Mouse (Mus musculus) lung, postnatal 0 days (tissue): ENCODE results near the gene Tspan17. TPM values are rescaled to one million over a fixed set of nuclear protein-coding genes. Genes with fewer than 3 reads are reported as not detected.

ENCODE experiments used
- ATAC-seq: fragments of 200-750 bp; cut with Nextera tagmentation; 2 replicates; pipeline ENCODE4 v1.8.0; 2017; ENCODE audit warnings: moderate library complexity
- DNase-seq: peaks from one replicate; pipeline ENCODE4 v3.0.0-alpha.2; 2016; ENCODE audit warnings: low spot score
- H3K27ac ChIP-seq: fragments of 300-500 bp; sonication (generic); 2 replicates; pipeline ENCODE4 v1.5.1; 2014; ENCODE audit warnings: antibody characterized with exemption, mild to moderate bottlenecking, low read length, mixed read lengths
- H3K27me3 ChIP-seq: fragments of 300-500 bp; sonication (generic); replicated peaks from 2 replicates; pipeline ENCODE4 v1.6.1; 2014; ENCODE audit warnings: low read length, mixed read lengths; ENCODE audit not compliant: insufficient read depth
- H3K36me3 ChIP-seq: fragments of 300-500 bp; sonication (generic); 2 replicates; pipeline ENCODE4 v1.6.1; 2014; ENCODE audit warnings: low read length, mixed read lengths; ENCODE audit not compliant: insufficient read depth
- H3K4me1 ChIP-seq: fragments of 300-500 bp; sonication (generic); 2 replicates; pipeline ENCODE4 v1.6.1; 2014; ENCODE audit warnings: antibody characterized with exemption, low read depth, low read length, mixed read lengths; ENCODE audit not compliant: insufficient read depth
- H3K4me2 ChIP-seq: fragments of 300-500 bp; sonication (generic); replicated peaks from 2 replicates; pipeline ENCODE4 v1.6.1; 2014; ENCODE audit warnings: low read depth, mild to moderate bottlenecking, low read length, moderate library complexity, mixed read lengths
- H3K4me3 ChIP-seq: fragments of 300-500 bp; sonication (generic); 2 replicates; pipeline ENCODE4 v1.5.1; 2014; ENCODE audit warnings: low read depth, low read length
- H3K9ac ChIP-seq: fragments of 300-500 bp; sonication (generic); replicated peaks from 2 replicates; pipeline ENCODE4 v1.6.1; 2014; ENCODE audit warnings: low read depth, mild to moderate bottlenecking
- H3K9me3 ChIP-seq: fragments of 300-500 bp; sonication (generic); 2 replicates; pipeline ENCODE4 v1.6.1; 2016; ENCODE audit warnings: low read length, mixed read lengths
- CTCF ChIP-seq: IDR thresholded peaks from 2 replicates; pipeline ENCODE4 v1.5.1; 2016; ENCODE audit warnings: antibody characterized with exemption, mild to moderate bottlenecking
- EP300 ChIP-seq: IDR thresholded peaks from 2 replicates; pipeline ENCODE4 v1.6.1; 2016; ENCODE audit warnings: antibody characterized with exemption, mild to moderate bottlenecking, control low read depth
- WGBS: fragments of 180-500 bp; shearing (Covaris S2); extraction: QIAGEN DNeasy Blood & Tissue Kit; methylation state at CpG from one replicate; pipeline ENCODE4 v1.1.7; 2014; 5-methylcytosine and 5-hydroxymethylcytosine counted together
- polyA plus RNA-seq: library from polyadenylated mRNA; unstranded; fragments of >200 nt; fragmentation: Nextera tagmentation; extraction: Ambion mirVana; gene quantifications from 2 replicates; pipeline ENCODE4 v1.2.1, GENCODE M21; 2015

Gene Tspan17
- polyA plus RNA-seq, 1 experiment from 2014 or later = 32.9 TPM

GRCm38 (mm10) chr13:54813381-54813780, 24.2 kb downstream of the Tspan17 start:
- Histone ChIP-seq H3K4me2 (no peak overlapping the region), H3K27me3 (no peaks in the 10 kb centered on the region), H3K36me3 (no peaks in the 10 kb centered on the region), H3K9ac (no peak overlapping the region), H3K4me3 (no peak overlapping the region), H3K27ac (no peak overlapping the region), H3K9me3 (no peaks in the 10 kb centered on the region), H3K4me1 (no peaks in the 10 kb centered on the region)
- DNase-seq = no peak
- ATAC-seq = no peak
- TF ChIP-seq CTCF (no peak), EP300 (no peak)
- WGBS = 71% methylated on average over 9 of the region's 9 CpGs

- Histone ChIP-seq H3K27ac (no peak overlapping the region), H3K9me3 (no peaks in the 10 kb centered on the region), H3K4me2 (no peak overlapping the region), H3K27me3 (no peaks in the 10 kb centered on the region), H3K9ac (no peak overlapping the region), H3K4me1 (no peaks in the 10 kb centered on the region), H3K4me3 (no peak overlapping the region), H3K36me3 (no peaks in the 10 kb centered on the region)
- 35% methylated on average over 17 of the region's 17 CpGs for WGBS
- ATAC-seq = no peak
- no peak for DNase-seq
- TF ChIP-seq CTCF (no peak), EP300 (no peak)
Measured at GRCm38 (mm10) chr13:54818399-54819254, 29.4 kb downstream of the Tspan17 start.

GRCm38 (mm10) chr13:54821106-54821505, 31.9 kb downstream of the Tspan17 start:
- DNase-seq (no peak), ATAC-seq (no peak)
- no peak overlapping the region for H3K9ac ChIP-seq
- no peak overlapping the region for H3K4me3 ChIP-seq
- no peaks in the 10 kb centered on the region for H3K9me3 ChIP-seq
- H3K27me3 ChIP-seq = no peaks in the 10 kb centered on the region
- H3K27ac ChIP-seq = no peak overlapping the region
- no peak for TF ChIP-seq CTCF
- TF ChIP-seq EP300 = no peak
- H3K4me1 ChIP-seq = no peaks in the 10 kb centered on the region
- H3K36me3 ChIP-seq = no peaks in the 10 kb centered on the region
- WGBS = 69% methylated on average over 4 of the region's 4 CpGs
- H3K4me2 ChIP-seq = no peak overlapping the region

- 60% methylated on average over 2 of the region's 2 CpGs for WGBS
- DNase-seq (no peak), ATAC-seq (no peak)
- no peak overlapping the region for H3K4me3 ChIP-seq
- no peaks in the 10 kb centered on the region for H3K36me3 ChIP-seq
- no peak overlapping the region for H3K27ac ChIP-seq
- TF ChIP-seq EP300 (no peak), CTCF (no peak)
- no peak overlapping the region for H3K9ac ChIP-seq
- H3K9me3 ChIP-seq = no peaks in the 10 kb centered on the region
- H3K27me3 ChIP-seq = no peaks in the 10 kb centered on the region
- no peaks in the 10 kb centered on the region for H3K4me1 ChIP-seq
- no peak overlapping the region for H3K4me2 ChIP-seq
Measured at GRCm38 (mm10) chr13:54821931-54822330, 32.8 kb downstream of the Tspan17 start.

GRCm38 (mm10) chr13:54824111-54824931, 35.1 kb downstream of the Tspan17 start:
- WGBS = 16% methylated on average over 23 of the region's 25 CpGs
- no peaks in the 10 kb centered on the region for H3K9me3 ChIP-seq
- H3K4me3 ChIP-seq = no peak overlapping the region
- no peaks in the 10 kb centered on the region for H3K27me3 ChIP-seq
- H3K9ac ChIP-seq = no peak overlapping the region
- peak overlapping the region; percentile 23; the same call in 1 of the 2 replicates for H3K4me2 ChIP-seq
- no peaks in the 10 kb centered on the region for H3K36me3 ChIP-seq
- DNase-seq (peak; percentile 10), ATAC-seq (peak; percentile 11; the same call in 1 of the 2 replicates)
- no peaks in the 10 kb centered on the region for H3K4me1 ChIP-seq
- H3K27ac ChIP-seq = no peak overlapping the region
- TF ChIP-seq CTCF = no peak
- no peak for TF ChIP-seq EP300

- TF ChIP-seq CTCF = no peak
- no peak for TF ChIP-seq EP300
- 42% methylated on average over 7 of the region's 7 CpGs for WGBS
- no peak overlapping the region for H3K9ac ChIP-seq
- H3K4me1 ChIP-seq = no peaks in the 10 kb centered on the region
- H3K27ac ChIP-seq = no peak overlapping the region
- DNase-seq = no peak
- no peak overlapping the region for H3K4me3 ChIP-seq
- ATAC-seq = no peak
- H3K4me2 ChIP-seq = no peak overlapping the region
- H3K36me3 ChIP-seq = no peaks in the 10 kb centered on the region
- no peaks in the 10 kb centered on the region for H3K9me3 ChIP-seq
- H3K27me3 ChIP-seq = no peaks in the 10 kb centered on the region
Measured at GRCm38 (mm10) chr13:54827992-54828391, 38.8 kb downstream of the Tspan17 start.
